Mouse (Mus musculus) layer of hippocampus, postnatal 25 days (tissue): ENCODE measurements around the gene Cand1. TPM values are rescaled to one million over a fixed set of nuclear protein-coding genes. Genes with fewer than 3 reads are reported as not detected.

ENCODE experiments used
- total RNA-seq, 2 experiments: library from RNA; stranded (reverse); gene quantifications; 2 replicates each; pipeline ENCODE4 v1.2.3; 2021

The Cand1 gene
- total RNA-seq, 2 experiments from 2014 or later: 146 TPM

Other genes starting within 250 kb of the Cand1 start
- gene Grip1, start 213.8 kb upstream of the Cand1 start, total RNA-seq: 10 to 100 TPM; 29.4 to 29.5 TPM